Mouse (Mus musculus) neural tube, embryonic 14.5 days (tissue): ENCODE data around the gene Galnt7. TPM values are rescaled to one million over a fixed set of nuclear protein-coding genes. Genes with fewer than 3 reads are reported as not detected.
"Not testable (repeated sequence)": the region's sequence is repeated elsewhere in the genome, so short reads cannot be mapped to it uniquely, and the experiment has no call there.

Experiments
- ATAC-seq: fragments of 200-750 bp; cut with Nextera tagmentation; 2 replicates; pipeline ENCODE4 v1.8.0; 2017; ENCODE audit warnings: low read depth, mild to moderate bottlenecking, moderate TSS enrichment, moderate library complexity
- H3K27ac ChIP-seq: fragments of 300-500 bp; sonication (generic); 2 replicates; pipeline ENCODE4 v1.5.1; 2014; ENCODE audit warnings: low read depth, mild to moderate bottlenecking, control low read depth, low read length, moderate library complexity, mixed read lengths
- H3K27me3 ChIP-seq: fragments of 300-500 bp; sonication (generic); 2 replicates; pipeline ENCODE4 v1.6.1; 2014; ENCODE audit warnings: low read length; ENCODE audit not compliant: control insufficient read depth, insufficient read depth
- H3K36me3 ChIP-seq: fragments of 300-500 bp; sonication (generic); 2 replicates; pipeline ENCODE4 v1.6.1; 2014; ENCODE audit warnings: low read length, mixed read lengths; ENCODE audit not compliant: control insufficient read depth, insufficient read depth
- H3K4me1 ChIP-seq: fragments of 300-500 bp; sonication (generic); 2 replicates; pipeline ENCODE4 v1.6.1; 2014; ENCODE audit warnings: low read length; ENCODE audit not compliant: control insufficient read depth, insufficient read depth
- H3K4me2 ChIP-seq: fragments of 300-500 bp; sonication (generic); 2 replicates; pipeline ENCODE4 v1.6.1; 2014; ENCODE audit warnings: mild to moderate bottlenecking, low read depth, low read length, control low read depth
- H3K4me3 ChIP-seq: fragments of 300-500 bp; sonication (generic); 2 replicates; pipeline ENCODE4 v1.5.1; 2014; ENCODE audit warnings: low read depth, low read length, control low read depth, mixed read lengths
- H3K9ac ChIP-seq: fragments of 300-500 bp; sonication (generic); replicated peaks from 2 replicates; pipeline ENCODE4 v1.6.1; 2014; ENCODE audit warnings: low read depth, mild to moderate bottlenecking, control low read depth, low read length, mixed read lengths
- H3K9me3 ChIP-seq: fragments of 300-500 bp; sonication (generic); 2 replicates; pipeline ENCODE4 v1.6.1; 2016; ENCODE audit warnings: low read length; ENCODE audit not compliant: control insufficient read depth
- WGBS: fragments of 180-500 bp; shearing (Covaris S2); extraction: QIAGEN DNeasy Blood & Tissue Kit; methylation state at CpG from one replicate; pipeline ENCODE4 v1.1.7; 2014; 5-methylcytosine and 5-hydroxymethylcytosine counted together
- polyA plus RNA-seq: library from polyadenylated mRNA; unstranded; fragments of >200 nt; fragmentation: Nextera tagmentation; extraction: Ambion mirVana; gene quantifications from 2 replicates; pipeline ENCODE4 v1.2.1, GENCODE M21; 2014

Galnt7 gene
- polyA plus RNA-seq, 1 experiment from 2014 or later: 14.7 TPM

GRCm38 (mm10) chr8:57533106-57533505 lies 119.7 kb downstream of the Galnt7 start:
- no peak for ATAC-seq
- Histone ChIP-seq H3K9ac (no peak overlapping the region), H3K27me3 (no peaks in the 10 kb centered on the region), H3K4me2 (no peak overlapping the region), H3K27ac (no peak overlapping the region), H3K9me3 (no peaks in the 10 kb centered on the region), H3K4me3 (no peak overlapping the region), H3K36me3 (peaks cover 3% of the 10 kb centered on the region), H3K4me1 (no peaks in the 10 kb centered on the region)
- WGBS: 91% methylated on average over 4 of the region's 4 CpGs

GRCm38 (mm10) chr8:57532223-57532622 lies 120.6 kb downstream of the Galnt7 start:
- ATAC-seq: no peak; the same call in 1 of the 2 replicates
- Histone ChIP-seq H3K36me3 (peaks cover 3% of the 10 kb centered on the region), H3K27ac (no peak overlapping the region), H3K4me1 (no peaks in the 10 kb centered on the region), H3K9ac (no peak overlapping the region), H3K9me3 (no peaks in the 10 kb centered on the region), H3K4me2 (no peak overlapping the region), H3K27me3 (no peaks in the 10 kb centered on the region), H3K4me3 (no peak overlapping the region)
- WGBS: 71% methylated on average over 2 of the region's 2 CpGs

GRCm38 (mm10) chr8:57530666-57531349 lies 122.0 kb downstream of the Galnt7 start:
- peak; percentile 68; the same call in 1 of the 2 replicates for ATAC-seq
- Histone ChIP-seq H3K9ac (no peak overlapping the region), H3K4me1 (no peaks in the 10 kb centered on the region), H3K4me3 (no peak overlapping the region), H3K4me2 (no peak overlapping the region), H3K9me3 (no peaks in the 10 kb centered on the region), H3K27ac (no peak overlapping the region), H3K27me3 (no peaks in the 10 kb centered on the region), H3K36me3 (peaks cover 1% of the 10 kb centered on the region)
- 44% methylated on average over 15 of the region's 15 CpGs for WGBS

- Histone ChIP-seq H3K36me3 (no peaks in the 10 kb centered on the region), H3K9ac (no peak overlapping the region), H3K9me3 (no peaks in the 10 kb centered on the region), H3K27ac (no peak overlapping the region), H3K4me3 (no peak overlapping the region), H3K4me1 (no peaks in the 10 kb centered on the region), H3K4me2 (no peak overlapping the region), H3K27me3 (no peaks in the 10 kb centered on the region)
- ATAC-seq: no peak
- 89% methylated on average over 13 of the region's 13 CpGs for WGBS
These were observed 122.6 kb downstream of the Galnt7 start for GRCm38 (mm10) chr8:57530238-57530637.

GRCm38 (mm10) chr8:57528036-57528435 lies 124.8 kb downstream of the Galnt7 start:
- Histone ChIP-seq H3K36me3 (no peaks in the 10 kb centered on the region), H3K27me3 (no peaks in the 10 kb centered on the region), H3K4me2 (no peak overlapping the region), H3K9ac (no peak overlapping the region), H3K27ac (no peak overlapping the region), H3K9me3 (no peaks in the 10 kb centered on the region), H3K4me3 (no peak overlapping the region), H3K4me1 (no peaks in the 10 kb centered on the region)
- 97% methylated on average over 1 of the region's 1 CpGs for WGBS
- no peak for ATAC-seq

GRCm38 (mm10) chr8:57520186-57520786 lies 132.5 kb downstream of the Galnt7 start:
- ATAC-seq: no peak
- 88% methylated on average over 12 of the region's 12 CpGs for WGBS
- Histone ChIP-seq H3K4me1 (no peaks in the 10 kb centered on the region), H3K4me2 (no peak overlapping the region), H3K27me3 (no peaks in the 10 kb centered on the region), H3K27ac (no peak overlapping the region), H3K4me3 (no peak overlapping the region), H3K9me3 (no peaks in the 10 kb centered on the region), H3K9ac (no peak overlapping the region), H3K36me3 (no peaks in the 10 kb centered on the region)

GRCm38 (mm10) chr8:57517723-57518122 lies 135.1 kb downstream of the Galnt7 start:
- no peak for ATAC-seq
- no peaks in the 10 kb centered on the region for H3K27me3 ChIP-seq
- H3K36me3 ChIP-seq: no peaks in the 10 kb centered on the region
- 86% methylated on average over 3 of the region's 3 CpGs for WGBS
- no peaks in the 10 kb centered on the region for H3K9me3 ChIP-seq
- H3K9ac ChIP-seq: no peak overlapping the region
- no peak overlapping the region for H3K27ac ChIP-seq
- no peak overlapping the region for H3K4me3 ChIP-seq
- no peaks in the 10 kb centered on the region for H3K4me1 ChIP-seq
- H3K4me2 ChIP-seq: no peak overlapping the region

- H3K27ac ChIP-seq, H3K36me3 ChIP-seq, H3K4me1 ChIP-seq, H3K9me3 ChIP-seq, H3K4me3 ChIP-seq, H3K9ac ChIP-seq, ATAC-seq, H3K27me3 ChIP-seq, H3K4me2 ChIP-seq: not testable (repeated sequence)
- WGBS: 95% methylated on average over 5 of the region's 5 CpGs
These were observed 136.1 kb downstream of the Galnt7 start for GRCm38 (mm10) chr8:57516685-57517084.

GRCm38 (mm10) chr8:57513178-57513661 lies 139.6 kb downstream of the Galnt7 start:
- peak overlapping the region; percentile 65 for H3K4me3 ChIP-seq
- H3K9me3 ChIP-seq, H3K27ac ChIP-seq, H3K27me3 ChIP-seq, H3K4me1 ChIP-seq, ATAC-seq, H3K36me3 ChIP-seq: not testable (repeated sequence)
- WGBS: 33% methylated on average over 10 of the region's 10 CpGs
- peak overlapping the region; percentile 78; the same call in 1 of the 2 replicates for H3K9ac ChIP-seq
- H3K4me2 ChIP-seq: peak overlapping the region; percentile 63
